Mouse (Mus musculus): ENCODE data around the gene Hrh1.
"Not testable (repeated sequence)": the region's sequence is repeated elsewhere in the genome, so short reads cannot be mapped to it uniquely, and the experiment has no call there.

Gene Hrh1

DNA sequence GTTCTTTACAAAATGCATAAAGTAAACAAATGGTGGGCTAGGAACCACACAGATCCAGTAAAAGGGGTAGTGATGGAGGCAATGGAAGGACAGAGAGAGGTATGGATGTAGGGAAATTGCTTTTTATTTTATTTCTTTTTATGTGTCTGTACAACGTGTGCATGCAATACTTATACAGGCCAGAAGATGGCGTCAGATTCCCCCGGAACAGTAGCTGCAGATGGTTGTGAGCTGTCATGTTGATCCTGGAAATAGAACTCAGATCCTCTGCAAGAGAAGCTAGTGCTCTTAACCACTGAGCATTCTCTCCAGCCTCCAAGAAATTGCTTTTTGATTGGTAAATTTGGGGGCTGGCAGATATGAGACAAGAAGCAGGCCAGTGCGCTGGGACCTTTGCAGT lies 65.0 kb downstream of the Hrh1 start:
- peak; percentile 54 to 55 for DNase-seq

DNA sequence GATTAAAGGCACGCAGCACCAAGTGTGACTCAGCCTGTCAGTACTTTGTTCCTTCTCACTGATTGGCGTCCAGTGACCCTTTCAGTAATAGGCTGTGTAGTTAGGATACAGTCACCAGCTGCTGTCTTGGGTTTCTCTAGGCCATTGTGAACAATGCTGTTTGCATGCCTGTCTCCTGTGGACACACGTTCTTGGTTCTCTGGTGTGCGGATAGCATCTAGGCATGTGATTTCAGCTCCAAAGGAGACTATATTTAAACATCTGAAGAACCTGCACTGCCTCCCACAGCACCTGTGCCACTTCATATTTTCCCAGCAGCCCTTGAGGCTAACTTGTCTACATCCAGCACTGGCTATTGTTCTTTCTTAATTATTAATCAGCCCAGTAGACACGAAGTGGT lies 75.8 kb downstream of the Hrh1 start:
- DNase-seq = no peak

DNA sequence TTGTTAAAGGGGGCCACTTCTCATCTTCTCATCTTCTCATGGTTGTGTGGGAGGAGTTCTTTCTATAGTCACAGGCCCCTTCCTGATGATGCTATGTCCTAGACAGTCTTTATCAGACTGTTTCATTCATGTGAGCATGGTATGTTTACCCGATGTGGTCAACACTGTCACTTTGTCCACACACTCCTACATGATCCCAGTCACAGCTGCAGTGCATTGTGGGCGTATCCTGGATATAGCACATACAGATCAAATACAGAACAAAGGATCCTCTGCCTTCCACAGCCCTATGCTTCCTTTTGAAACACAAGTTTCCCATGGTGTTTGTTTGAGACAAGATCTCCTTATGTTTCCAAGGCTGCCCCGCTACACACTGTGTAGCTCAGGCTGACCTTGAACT lies 76.3 kb downstream of the Hrh1 start:
- DNase-seq = no peak

DNA sequence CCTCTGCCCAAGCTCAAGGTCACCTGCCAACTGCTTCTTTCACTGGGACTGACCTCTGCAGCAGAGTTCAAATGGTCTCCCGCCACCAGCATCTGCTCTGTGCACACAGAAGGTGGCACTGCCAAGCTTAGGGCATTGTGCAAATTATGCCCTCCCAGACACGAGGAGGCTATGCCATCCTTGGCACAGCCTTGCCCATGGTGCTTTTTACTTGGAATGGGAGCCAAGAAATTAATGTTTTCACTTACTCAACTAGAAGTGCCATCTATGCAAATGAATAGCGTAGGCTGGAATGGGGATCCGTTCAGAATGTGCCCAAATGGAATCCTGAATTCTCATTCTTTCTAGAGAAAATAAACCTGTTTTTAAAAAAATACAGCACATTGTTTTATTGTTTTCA lies 77.2 kb downstream of the Hrh1 start:
- no peak for DNase-seq

DNA sequence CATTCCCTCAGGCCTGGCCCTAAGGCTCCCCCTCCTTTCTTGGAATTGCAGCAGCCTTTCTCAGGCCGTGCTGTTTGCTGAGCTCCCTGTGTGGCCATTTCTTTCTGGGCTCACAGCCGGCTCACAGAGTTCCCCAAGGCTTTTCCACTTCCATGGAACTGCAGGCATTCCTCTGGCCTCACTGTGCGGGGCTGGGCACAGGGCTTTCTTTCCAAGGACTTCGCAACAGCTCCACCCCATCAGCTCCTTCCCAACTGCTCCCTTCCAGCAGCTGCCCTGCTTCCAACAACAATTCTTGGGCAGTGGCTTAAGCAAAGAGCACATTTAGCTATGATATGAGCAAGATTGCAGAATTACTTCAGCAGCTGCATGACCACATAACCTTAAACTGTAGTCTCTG lies 81.0 kb downstream of the Hrh1 start:
- peak; percentile 56 to 68 for DNase-seq

DNA sequence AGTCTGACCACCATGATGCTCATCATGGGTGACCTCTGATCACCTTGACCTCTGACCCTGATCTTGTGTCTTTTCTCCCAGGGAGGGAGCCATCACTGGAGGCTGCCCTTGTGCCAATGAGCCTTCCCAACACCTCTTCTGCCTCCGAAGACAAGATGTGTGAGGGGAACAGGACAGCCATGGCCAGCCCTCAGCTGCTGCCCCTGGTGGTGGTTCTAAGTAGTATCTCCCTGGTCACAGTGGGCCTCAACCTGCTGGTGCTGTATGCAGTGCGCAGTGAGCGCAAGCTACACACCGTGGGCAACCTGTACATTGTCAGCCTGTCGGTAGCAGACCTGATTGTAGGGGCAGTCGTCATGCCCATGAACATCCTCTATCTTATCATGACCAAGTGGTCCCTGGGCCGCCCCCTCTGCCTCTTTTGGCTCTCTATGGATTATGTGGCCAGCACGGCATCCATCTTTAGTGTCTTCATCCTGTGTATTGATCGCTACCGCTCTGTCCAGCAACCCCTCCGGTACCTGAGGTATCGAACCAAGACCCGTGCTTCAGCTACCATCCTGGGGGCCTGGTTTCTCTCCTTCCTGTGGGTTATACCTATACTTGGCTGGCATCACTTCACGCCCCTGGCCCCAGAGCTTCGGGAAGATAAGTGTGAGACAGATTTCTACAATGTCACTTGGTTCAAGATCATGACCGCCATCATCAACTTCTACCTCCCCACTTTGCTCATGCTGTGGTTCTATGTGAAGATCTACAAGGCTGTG lies 82.1 kb downstream of the Hrh1 start:
- DNase-seq = no peak

DNA sequence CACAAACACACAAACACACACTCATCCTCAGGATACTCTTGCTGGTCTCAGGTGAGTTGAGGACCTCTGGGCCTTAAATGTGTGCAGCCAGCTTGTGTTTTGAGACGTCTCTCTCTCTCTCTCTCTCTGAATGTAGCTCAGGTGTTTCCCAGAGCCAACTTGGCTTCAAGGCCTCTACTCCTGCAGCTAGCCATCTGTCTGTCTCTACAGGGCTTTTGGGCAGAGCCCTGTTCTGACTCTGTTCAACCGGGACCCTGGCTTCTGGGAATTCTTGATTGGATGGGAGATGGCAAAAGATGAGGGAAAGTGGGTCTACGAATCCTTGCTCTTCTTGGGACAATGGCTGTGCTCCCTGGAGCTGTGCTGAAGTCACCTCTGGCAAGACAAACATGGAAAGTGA lies 91.6 kb downstream of the Hrh1 start:
- no peak for DNase-seq

DNA sequence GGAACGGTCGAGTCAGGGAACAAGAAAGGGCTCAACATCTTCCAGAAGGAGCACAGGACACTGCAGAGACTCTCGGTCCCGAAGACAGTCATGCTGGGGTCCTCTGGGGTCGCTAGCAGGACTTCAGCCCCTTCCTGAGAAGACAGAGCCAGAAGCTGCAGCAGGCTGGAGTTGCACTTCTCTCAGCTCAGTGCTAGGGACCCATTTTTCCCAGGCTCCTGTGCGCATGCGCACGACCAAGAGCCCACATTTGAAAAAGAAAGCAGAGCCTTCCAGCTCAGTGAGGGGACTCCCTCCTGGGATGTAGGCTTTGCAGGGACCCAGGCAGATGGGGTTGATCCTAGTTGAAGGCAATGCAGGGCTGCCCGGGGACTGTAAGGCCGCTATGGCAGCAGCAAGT lies 94.9 kb downstream of the Hrh1 start:
- not testable (repeated sequence) for DNase-seq

DNA sequence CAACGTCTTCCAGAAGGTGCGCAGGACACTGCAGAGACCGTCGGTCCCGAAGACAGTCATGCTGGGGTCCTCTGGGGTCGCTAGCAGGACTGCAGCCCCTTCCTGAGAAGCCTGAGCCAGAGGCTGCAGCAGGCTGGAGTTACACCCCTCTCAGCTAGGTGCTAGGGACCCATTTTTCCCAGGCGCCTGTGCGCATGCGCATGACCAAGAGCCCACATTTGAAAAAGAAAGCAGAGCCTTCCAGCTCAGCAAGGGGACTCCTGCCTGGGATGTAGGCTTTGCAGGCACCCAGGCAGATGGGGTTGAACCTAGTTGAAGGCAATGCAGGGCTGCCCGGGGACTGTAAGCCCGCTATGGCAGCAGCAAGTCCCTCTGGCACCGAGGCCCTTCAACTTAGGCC lies 97.3 kb downstream of the Hrh1 start:
- peak; percentile 44 to 57 for DNase-seq

DNA sequence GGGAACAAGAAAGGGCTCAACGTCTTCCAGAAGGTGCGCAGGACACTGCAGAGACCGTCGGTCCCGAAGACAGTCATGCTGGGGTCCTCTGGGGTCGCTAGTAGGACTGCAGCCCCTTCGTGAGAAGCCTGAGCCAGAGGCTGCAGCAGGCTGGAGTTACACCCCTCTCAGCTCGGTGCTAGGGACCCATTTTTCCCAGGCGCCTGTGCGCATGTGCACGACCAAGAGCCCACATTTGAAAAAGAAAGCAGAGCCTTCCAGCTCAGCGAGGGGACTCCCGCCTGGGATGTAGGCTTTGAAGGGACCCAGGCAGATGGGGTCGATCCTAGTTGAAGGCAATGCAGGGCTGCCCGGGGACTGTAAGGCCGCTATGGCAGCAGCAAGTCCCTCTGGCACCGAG lies 116.3 kb downstream of the Hrh1 start:
- DNase-seq = peak; percentile 27 to 32

DNA sequence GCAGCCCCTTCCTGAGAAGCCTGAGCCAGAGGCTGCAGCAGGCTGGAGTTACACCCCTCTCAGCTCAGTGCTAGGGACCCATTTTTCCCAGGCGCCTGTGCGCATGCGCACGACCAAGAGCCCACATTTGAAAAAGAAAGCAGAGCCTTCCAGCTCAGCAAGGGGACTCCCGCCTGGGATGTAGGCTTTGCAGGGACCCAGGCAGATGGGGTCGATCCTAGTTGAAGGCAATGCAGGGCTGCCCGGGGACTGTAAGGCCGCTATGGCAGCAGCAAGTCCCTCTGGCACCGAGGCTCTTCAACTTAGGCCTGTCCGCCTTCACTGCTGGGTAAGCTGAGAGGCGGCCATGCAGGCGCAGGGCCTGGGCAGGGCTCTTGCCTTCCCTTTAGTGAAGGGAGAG lies 131.0 kb downstream of the Hrh1 start:
- DNase-seq = not testable (repeated sequence)

Measured in kidney, postnatal 4 days (tissue).